Mouse (Mus musculus): ENCODE data around the gene Sorcs2.

DNA sequence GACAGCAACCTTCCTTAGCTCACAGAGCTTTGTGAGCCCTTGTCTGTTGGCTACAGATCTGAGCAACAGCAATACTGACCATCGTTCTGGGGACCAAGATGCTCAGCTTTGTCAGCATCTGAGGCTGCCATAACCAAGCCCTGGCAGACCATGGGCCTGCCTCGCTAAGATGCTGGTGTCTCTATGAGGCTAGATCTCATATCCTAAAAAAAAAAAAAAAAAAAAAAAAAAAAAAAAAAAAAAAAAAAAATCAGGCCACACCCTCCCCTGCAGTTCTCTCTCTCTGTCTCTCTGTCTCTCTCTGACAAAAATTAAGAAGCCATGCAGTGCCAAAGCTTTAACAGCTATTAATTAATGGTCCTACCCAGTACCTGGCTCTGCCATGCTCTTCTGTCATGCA, 251.3 kb downstream of the Sorcs2 start:
- TF ChIP-seq POLR2A (IDR thresholded peaks at IDR 0.05; ENCODE audit: extremely low read depth, insufficient read depth, low read length) = no peak
- TF ChIP-seq CTCF (IDR thresholded peaks at IDR 0.05; ENCODE audit: low read depth, low read length) = no peak

All from liver, adult 2 months (tissue).